Comparison of ENCODE assay signal across 18 mouse cellular contexts in genomic region chr2:52844936-52845752, GRCm38 (mm10). TPM values are rescaled to one million over a fixed set of nuclear protein-coding genes. Genes with fewer than 3 reads are reported as not detected.
DNase-seq lines count a peak whose midpoint lies in the region; ATAC-seq and TF ChIP-seq lines count a peak whose summit lies in the region.
"Had no signal": no experiment of that assay in that cellular context is flagged by ENCODE, and none has a peak within 500 bp of the region (broad histone marks: within the 10 kb centered on the region; RNA-seq: fewer than 3 reads in every experiment).

No protein-coding gene starts in this region.

- no peak overlapping the region for H3K4me3 ChIP-seq in liver, postnatal 0 days (ENCODE audit: low read depth, low read length)
- no peak overlapping the region for H3K4me3 ChIP-seq in liver, embryonic 11.5 days (ENCODE audit: low read depth, low read length)
- H3K4me3 ChIP-seq: embryonic facial prominence, embryonic 12.5 days; heart, embryonic 13.5 days; hindbrain, embryonic 13.5 days had no signal

- no peaks in the 10 kb centered on the region for H3K36me3 ChIP-seq in liver, postnatal 0 days (replicated peaks; ENCODE audit: insufficient read depth, low read length)
- no peaks in the 10 kb centered on the region for H3K36me3 ChIP-seq in liver, embryonic 11.5 days (ENCODE audit: control insufficient read depth, insufficient read depth, low read length)
- H3K36me3 ChIP-seq: embryonic facial prominence, embryonic 12.5 days; heart, embryonic 13.5 days; hindbrain, embryonic 13.5 days had no signal

- peak; percentile 11 for DNase-seq in embryo, embryonic 10 days (ENCODE audit: low spot score)
- DNase-seq in embryo, embryonic 10.5 days (ENCODE audit: low spot score) = no peak
- no peak for DNase-seq in liver, postnatal 0 days
- no peak for DNase-seq in liver, embryonic 11.5 days (ENCODE audit: low spot score)
- DNase-seq in cerebellum, postnatal 14 days = no peak
- no peak for DNase-seq in left cerebral cortex, adult 18-20 months (ENCODE audit: low spot score in 2 of 2)
- DNase-seq: adrenal gland, postnatal 36 days; cerebellum, adult 11-12 months; cerebellum, adult 9-10 months; cerebellum, postnatal 36 days; gastrocnemius, postnatal 10 days had no signal

- TF ChIP-seq EP300 in liver, postnatal 0 days (IDR thresholded peaks at IDR 0.05; ENCODE audit: low read depth) = no peak

- no peak for ATAC-seq in liver, postnatal 0 days
- no peak for ATAC-seq in liver, embryonic 11.5 days (replicated peaks; ENCODE audit: low FRiP score)
- peak; percentile 42 to 56; a peak in 2 of 4 replicates for ATAC-seq in hematopoietic stem cell, adult 5-6 weeks (replicated peaks in 1 of 2; ENCODE audit: insufficient read depth in 1 of 2, low FRiP score in 2 of 2, low TSS enrichment in 1 of 2, low read depth in 1 of 2, poor library complexity in 2 of 2, severe bottlenecking in 2 of 2)
- ATAC-seq: forebrain, embryonic 16.5 days; hindbrain, postnatal 0 days had no signal

- H3K4me1 ChIP-seq in liver, postnatal 0 days (ENCODE audit: insufficient read depth) = no peaks in the 10 kb centered on the region; the same call in 1 of the 2 replicates
- no peaks in the 10 kb centered on the region for H3K4me1 ChIP-seq in liver, embryonic 11.5 days (replicated peaks; ENCODE audit: control insufficient read depth, insufficient read depth, low read length)
- H3K4me1 ChIP-seq: embryonic facial prominence, embryonic 12.5 days; heart, embryonic 13.5 days; hindbrain, embryonic 13.5 days had no signal

- no peaks in the 10 kb centered on the region for H3K27me3 ChIP-seq in liver, postnatal 0 days (ENCODE audit: insufficient read depth, low read length)
- H3K27me3 ChIP-seq in liver, embryonic 11.5 days (replicated peaks; ENCODE audit: control insufficient read depth, insufficient read depth, low read length) = 0 out of 2 replicates have a peak, but pooled peaks cover 4% of the 10 kb centered on the region
- H3K27me3 ChIP-seq: embryonic facial prominence, embryonic 12.5 days; hindbrain, embryonic 13.5 days had no signal

- H3K27ac ChIP-seq in liver, postnatal 0 days (ENCODE audit: low read depth) = no peak overlapping the region
- H3K27ac ChIP-seq in liver, embryonic 11.5 days (ENCODE audit: low read depth, low read length) = no peak overlapping the region
- H3K27ac ChIP-seq: embryonic facial prominence, embryonic 12.5 days; heart, embryonic 13.5 days; hindbrain, embryonic 13.5 days; hindbrain, postnatal 0 days had no signal

- H3K4me2 ChIP-seq in liver, postnatal 0 days (ENCODE audit: low read depth, low read length) = 0 out of 2 replicates have a peak overlapping the region, but pooled peaks have one; percentile 6
- no peak overlapping the region for H3K4me2 ChIP-seq in liver, embryonic 11.5 days
- H3K4me2 ChIP-seq: embryonic facial prominence, embryonic 12.5 days; heart, embryonic 13.5 days; hindbrain, embryonic 13.5 days had no signal

- 35% methylated on average over 14 of the region's 14 CpGs for WGBS in liver, postnatal 0 days (ENCODE audit: insufficient replicate concordance)
- 39% methylated on average over 14 of the region's 14 CpGs for WGBS in liver, embryonic 11.5 days

- TF ChIP-seq CTCF in liver, postnatal 0 days (IDR thresholded peaks at IDR 0.05; ENCODE audit: low read depth) = no peak

- no peaks in the 10 kb centered on the region for H3K9me3 ChIP-seq in liver, postnatal 0 days (ENCODE audit: low read length)
- H3K9me3 ChIP-seq in liver, embryonic 11.5 days (ENCODE audit: control insufficient read depth, low read length) = no peaks in the 10 kb centered on the region
- H3K9me3 ChIP-seq: embryonic facial prominence, embryonic 12.5 days; heart, embryonic 13.5 days; hindbrain, embryonic 13.5 days had no signal

- H3K9ac ChIP-seq in liver, postnatal 0 days (replicated peaks) = no peak overlapping the region
- no peak overlapping the region for H3K9ac ChIP-seq in liver, embryonic 11.5 days (ENCODE audit: low read depth, low read length)
- H3K9ac ChIP-seq: embryonic facial prominence, embryonic 12.5 days; heart, embryonic 13.5 days; hindbrain, embryonic 13.5 days had no signal

RNA-seq across cellular contexts. Expression of gene Fmnl2, which starts 12.5 kb away (rescaled TPM):
- 0.89 and 1.0 TPM in 2 replicates for polyA plus RNA-seq in liver, postnatal 0 days (2015; fragmentation: Nextera tagmentation; extraction: Ambion mirVana)
- 1.4 and 1.5 TPM in 2 replicates for polyA plus RNA-seq in liver, embryonic 11.5 days (2014; fragmentation: Nextera tagmentation; extraction: Ambion mirVana)
- total RNA-seq in hematopoietic stem cell, adult 5-6 weeks (2017) = 17.3 and 20.6 TPM in 2 replicates
- total RNA-seq in left cerebral cortex, adult 18-20 months (2021) = 10 to 100 TPM; 41.9 to 43.2 TPM
- total RNA-seq: MEL had no signal

Comparison
In these comparisons a context has a peak if more than half of its experiments do, and no peak if none do; other contexts are left out.
1. ATAC-seq: peak in hematopoietic stem cell, adult 5-6 weeks (2 of 2); none in liver, postnatal 0 days (single experiment) and liver, embryonic 11.5 days (single experiment).